Mouse (Mus musculus) ES-Bruce4 (cell line): ENCODE measurements around the gene Plekha1.

Source experiments
- CTCF ChIP-seq: IDR thresholded peaks from one replicate; pipeline ENCODE4 v1.8.1; 2011; ENCODE audit warnings: low read depth, low read length
- EP300 ChIP-seq: IDR thresholded peaks from 2 replicates; pipeline ENCODE4 v1.6.1; 2011; ENCODE audit warnings: low read depth, low read length; ENCODE audit not compliant: insufficient read depth
- POLR2A ChIP-seq: IDR thresholded peaks from one replicate; pipeline ENCODE4 v1.8.1; 2011; ENCODE audit warnings: low read length; ENCODE audit not compliant: insufficient read depth

DNA sequence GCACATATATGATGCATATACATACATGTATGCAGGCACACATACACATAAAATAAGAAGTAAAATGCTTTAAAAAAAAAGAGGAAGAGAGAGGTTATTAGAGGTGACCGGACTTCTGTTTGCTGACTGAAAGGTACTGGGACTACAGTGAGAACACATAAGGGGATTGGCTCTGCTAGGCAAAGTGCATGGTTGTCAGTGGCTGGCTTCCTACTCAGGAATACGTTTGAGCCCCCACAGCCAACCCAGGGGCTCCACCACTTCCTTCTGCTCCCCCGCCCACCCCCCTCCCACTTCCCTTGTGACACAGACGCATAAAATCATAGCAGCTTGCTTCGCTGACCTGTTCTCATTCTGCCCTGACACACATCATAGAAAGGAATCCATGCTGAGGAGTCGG, 7.6 kb upstream of the Plekha1 start:
- TF ChIP-seq CTCF (no peak), POLR2A (no peak), EP300 (no peak)
